Mouse (Mus musculus) spleen, adult 2 months (tissue): ENCODE measurements at regions not wholly inside any gene's neighbourhood (a gene's known extent, or its start where the extent isn't known, plus 50 kb on each side); places are given as distances from the start of the nearest gene placed in this dataset.

ENCODE experiments used
- CTCF ChIP-seq: fragments of 200-500 bp; IDR thresholded peaks from 2 replicates; pipeline ENCODE4 v1.5.1; 2011; ENCODE audit warnings: mild to moderate bottlenecking, inconsistent platforms; ENCODE audit not compliant: insufficient read depth, insufficient read length, insufficient replicate concordance; ENCODE audit errors: extremely low read depth
- POLR2A ChIP-seq: fragments of 200-500 bp; IDR thresholded peaks from 2 replicates; pipeline ENCODE4 v1.6.1; 2011; ENCODE audit warnings: low read depth, low read length, inconsistent platforms

DNA sequence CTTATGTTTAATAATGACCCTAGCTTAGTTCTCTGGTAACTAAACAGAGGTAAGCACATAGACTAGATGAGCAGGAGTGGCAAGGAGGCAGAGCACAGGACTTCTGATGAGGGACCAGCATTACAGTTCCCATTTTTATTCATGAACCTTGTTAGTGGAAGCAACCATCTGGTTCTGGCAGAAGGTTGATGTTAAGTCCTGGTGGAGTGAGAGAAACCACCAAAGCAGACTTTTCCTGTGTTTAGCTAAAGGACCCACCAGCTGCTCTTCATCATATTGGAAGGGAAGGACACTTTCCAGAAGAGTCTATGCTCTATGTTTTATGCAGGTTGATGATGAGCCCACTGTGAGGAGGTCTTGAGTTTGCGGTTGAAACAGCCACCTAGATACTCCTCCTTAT is 194.9 kb upstream of the Xylt1 start:
- TF ChIP-seq CTCF = no peak
- no peak for TF ChIP-seq POLR2A
